Mouse (Mus musculus): ENCODE measurements around the gene Ddit4l.
"Not testable (repeated sequence)": the region's sequence is repeated elsewhere in the genome, so short reads cannot be mapped to it uniquely, and the experiment has no call there.

Ddit4l gene

DNA sequence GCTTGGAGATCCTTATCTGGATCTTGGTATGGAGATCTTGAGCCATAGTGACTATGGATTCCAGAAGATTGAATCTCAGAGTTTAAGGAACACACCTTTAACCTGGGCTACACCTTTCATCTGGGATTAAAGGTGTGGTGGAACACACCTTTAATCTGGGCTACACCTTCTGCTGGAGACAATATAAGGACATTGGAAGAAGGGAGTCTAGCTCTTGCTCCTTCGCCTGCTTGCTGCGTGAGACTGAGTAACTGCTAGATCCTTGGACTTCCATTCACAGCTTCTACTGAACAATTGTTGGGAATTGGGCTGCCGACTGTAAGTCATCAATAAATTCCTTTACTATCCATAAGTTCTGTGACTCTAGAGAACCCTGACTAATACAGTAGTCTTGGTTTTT is at the start of gene Ddit4l:
Ddit4l (plus strand) TSS at position 301 of the 400 bp plus-strand sequence.
- not testable (repeated sequence) for DNase-seq (ENCODE audit: low spot score in 2 of 2)

DNA sequence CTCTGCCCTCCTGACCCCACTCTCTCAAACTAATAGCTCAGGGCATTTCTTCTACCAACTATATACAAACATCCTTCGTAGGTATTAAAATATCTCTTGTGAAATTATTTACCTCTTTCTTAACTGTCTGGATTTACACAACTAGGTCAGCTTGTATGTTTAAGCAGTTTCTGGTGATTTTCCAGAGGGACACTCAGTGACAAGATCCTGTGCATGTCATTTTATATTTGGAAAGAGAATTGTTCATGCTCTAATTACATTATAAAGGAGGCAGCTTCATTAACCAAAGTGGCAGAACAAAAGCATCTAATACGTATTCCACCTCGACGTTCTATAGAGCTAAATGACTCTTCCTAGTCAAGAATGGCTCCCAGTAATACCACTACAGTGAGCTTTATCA is 45.3 kb upstream of the Ddit4l start:
- no peak for DNase-seq (ENCODE audit: low spot score in 2 of 2)

DNA sequence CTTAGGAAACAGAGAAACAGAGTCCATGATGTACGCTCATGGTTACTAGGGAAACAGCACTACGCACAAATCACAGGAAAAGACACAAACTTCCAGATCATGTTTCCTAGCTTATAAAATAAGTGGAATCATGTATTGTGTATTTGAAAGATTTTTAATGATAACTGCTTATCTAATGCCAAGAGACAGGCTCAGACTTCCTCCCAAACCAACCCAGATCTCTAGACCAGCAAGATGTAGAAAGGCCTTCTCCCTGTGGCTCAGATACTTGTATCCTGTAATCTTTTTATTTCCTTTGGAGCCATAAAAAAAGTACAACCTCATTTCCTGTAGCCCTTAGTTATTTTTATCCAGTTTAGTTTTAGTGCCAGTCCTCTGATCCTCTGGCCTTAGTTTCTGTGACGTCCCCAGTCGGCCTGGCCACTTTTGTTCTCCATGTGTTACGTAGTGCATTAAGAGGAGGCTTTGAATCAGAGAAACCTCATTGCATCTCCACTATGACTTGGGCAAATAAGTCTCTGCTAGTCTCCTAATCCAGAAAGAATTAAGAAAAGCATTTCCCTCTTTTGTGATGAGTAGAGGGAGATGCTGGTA is 34.9 kb upstream of the Ddit4l start:
- no peak for DNase-seq (ENCODE audit: low spot score in 2 of 2)

DNA sequence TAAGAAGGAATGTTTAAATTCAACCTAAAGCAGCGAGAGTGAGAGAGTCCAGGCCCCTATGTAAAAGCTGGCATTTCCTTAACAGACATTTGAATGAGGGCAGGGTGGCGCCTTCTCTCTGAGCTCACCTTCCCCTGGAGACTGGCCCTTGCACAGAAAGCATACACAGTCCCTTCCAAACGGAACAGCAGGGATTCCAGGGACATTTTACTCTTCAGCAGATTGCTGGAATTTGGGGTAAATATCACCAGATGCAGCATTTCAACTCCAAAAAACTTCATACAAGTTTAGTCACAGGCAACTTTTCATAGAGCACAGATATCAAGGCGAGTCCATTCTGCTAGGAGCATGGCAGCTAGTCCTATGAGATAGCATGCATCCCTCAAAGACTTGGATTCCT is 31.6 kb upstream of the Ddit4l start:
- DNase-seq (ENCODE audit: low spot score in 2 of 2) = no peak

DNA sequence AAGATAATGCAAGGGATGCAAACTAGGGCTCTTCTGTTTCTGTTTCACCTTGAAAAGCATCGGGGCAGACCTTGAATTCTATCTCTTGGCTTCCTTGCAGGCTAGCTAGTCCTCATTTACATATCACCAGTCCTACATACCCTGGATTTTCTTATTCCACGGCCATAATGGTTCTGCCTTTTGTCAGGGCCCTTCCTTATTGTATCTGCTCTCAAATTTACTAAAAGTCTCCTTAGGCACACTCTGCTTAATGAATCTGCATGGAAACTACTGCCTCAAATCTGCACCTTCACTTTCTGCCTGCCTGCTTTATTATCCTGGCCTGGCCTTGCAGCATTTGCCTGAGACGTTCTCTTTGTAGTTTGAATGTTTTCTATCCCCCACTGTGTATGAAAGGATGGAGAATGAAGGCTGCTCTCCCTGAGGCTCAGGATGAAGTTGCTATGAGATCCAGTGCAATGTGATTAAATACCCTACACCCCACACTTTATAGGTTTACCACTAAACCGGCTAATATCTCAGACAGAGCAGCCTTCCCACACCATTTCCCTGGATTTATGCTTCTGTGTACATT is 27.0 kb upstream of the Ddit4l start:
- DNase-seq (ENCODE audit: low spot score in 2 of 2) = no peak

DNA sequence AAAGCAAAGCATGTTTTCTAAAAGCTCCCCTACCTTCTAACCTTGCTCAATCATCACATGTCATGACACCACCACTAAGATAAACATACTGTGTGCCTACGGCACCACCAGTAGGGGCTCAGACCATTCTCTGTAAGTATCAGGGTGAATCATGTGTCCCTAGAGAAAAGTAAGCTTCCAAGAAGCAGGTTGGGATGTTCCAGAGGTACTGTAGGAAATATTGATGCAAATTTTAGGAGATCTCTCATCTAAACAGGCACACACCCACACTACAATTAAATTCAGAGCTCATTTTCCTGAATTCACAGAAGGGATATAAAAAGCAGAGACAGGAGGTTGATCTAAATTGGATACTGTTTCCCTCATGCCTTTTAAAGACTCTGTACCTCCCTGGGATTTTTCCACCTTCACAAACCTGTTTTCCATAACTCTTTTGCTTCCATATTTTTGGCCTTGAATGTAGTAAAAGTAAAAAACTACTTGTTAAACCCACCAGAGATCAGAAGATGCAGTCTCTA is 12.4 kb upstream of the Ddit4l start:
- no peak for DNase-seq (ENCODE audit: low spot score in 2 of 2)

DNA sequence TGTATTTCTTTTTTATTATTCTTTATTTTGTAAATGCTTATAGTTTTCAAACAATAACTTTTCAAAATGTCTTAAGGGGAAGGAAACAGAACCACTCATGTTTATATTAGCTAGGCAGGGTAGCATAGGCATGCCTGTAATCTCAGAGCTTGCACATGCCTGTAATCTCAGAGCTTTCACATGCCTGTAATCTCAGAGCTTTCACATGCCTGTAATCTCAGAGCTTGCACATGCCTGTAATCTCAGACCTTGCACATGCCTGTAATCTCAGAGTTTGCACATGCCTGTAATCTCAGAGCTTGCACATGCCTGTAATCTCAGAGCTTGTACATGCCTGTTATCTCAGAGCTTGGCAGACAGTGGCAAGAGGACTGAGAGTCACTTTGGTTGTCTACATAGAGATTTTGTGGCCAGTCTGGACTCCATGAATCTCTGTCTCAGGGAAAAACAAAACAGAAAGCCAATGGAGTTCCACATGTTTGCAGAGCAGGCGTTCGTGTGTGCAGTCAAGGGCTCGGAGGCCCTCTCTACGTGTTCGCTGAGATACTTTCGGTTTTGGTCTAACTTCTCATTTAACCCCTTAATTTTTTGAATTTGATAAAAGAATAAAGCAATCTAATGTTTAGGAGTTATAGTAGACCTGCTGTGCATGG is 10.8 kb upstream of the Ddit4l start:
- no peak for DNase-seq (ENCODE audit: low spot score in 2 of 2)

DNA sequence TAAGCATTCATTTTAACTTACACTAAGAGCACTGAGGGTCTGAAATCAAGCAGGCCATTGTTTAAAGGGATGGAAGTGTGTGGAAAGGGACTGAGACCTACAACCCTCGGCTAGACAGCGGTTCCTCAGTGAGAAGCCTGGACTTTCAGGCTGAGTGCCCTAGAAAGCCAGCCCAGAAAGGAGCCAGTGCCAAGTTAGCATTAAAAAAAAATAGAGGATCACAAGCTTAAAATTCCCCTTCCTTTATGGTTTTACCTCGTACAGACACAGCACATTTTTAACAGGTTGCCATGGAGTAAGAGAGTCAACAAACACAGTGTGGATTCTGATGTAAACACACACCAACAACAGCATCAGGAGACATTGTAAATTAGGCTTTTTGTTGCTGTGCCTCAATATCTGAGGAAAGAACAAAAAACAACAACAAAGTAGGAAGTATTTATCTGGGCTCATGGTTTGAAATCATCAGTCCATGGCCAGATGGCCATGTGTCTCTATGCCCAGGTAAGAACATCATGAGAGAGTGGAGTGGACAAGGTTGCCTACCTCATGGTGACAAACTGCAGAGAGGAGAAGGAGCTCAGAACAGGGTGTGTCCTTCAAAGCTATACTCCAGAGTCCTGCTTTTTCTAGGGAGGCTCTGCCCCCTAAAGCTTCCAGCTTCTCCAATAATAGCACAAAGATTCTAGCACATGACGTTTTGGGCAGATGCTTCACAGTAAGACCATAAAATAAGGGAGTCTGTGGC is 10.1 kb upstream of the Ddit4l start:
- DNase-seq (ENCODE audit: low spot score in 2 of 2) = no peak

DNA sequence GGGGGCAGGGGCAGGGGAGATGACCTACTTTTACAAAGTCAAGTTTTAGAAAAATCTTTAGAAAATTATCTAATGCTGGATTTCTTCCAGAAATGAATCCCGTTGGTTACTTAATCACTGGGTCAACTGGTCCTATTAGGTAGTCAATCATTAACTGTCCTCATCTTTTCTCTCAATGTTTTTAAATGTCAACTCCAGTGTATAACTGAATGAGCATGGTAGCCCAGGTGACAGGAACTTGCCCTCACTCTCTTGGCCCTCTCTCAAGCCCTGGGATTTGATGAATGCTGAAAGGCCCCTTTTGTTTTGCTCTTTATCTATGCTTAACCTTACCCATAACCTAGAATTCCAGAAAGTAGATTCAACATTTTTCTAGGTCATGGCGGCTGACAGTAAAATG is 9.4 kb upstream of the Ddit4l start:
- no peak for DNase-seq (ENCODE audit: low spot score in 2 of 2)

DNA sequence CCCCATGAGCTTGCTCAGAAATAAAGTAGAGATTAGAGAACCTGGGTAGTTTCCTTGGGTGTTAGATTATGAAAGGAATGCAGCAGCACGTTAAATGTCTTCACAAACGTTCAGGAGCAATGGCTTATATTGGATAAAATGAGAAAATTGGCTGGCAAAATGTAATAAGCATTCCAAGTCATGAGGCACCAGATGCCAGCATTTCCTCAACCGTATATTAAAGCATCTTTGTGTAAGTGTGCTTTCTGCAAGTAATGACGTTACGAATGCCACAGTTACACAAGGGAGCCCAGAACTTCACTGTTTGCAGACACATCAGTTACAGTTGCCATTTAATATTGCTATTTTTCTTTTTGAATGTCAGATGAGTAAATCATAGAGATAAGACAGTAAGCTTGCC is 872 bp upstream of the Ddit4l start:
- DNase-seq (ENCODE audit: low spot score in 2 of 2) = no peak

DNA sequence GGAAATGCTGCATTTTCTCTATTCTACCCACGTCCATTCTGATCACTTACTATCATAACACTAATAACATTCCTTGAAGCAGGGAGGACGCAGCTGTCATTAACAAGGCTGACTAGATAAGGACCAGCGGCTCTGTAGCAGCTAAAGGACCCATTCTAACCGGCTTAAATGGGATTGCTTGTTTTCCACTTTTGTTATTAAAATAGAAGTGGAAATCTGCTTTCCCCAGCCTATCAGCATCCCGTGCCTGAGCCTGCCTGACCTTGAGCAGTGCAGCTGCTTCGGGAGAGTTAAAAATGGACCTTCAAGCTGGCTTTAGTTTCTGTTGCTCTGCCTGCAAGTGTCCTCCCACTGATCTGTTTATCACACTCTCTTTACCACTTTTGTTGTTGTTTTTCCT is 679 bp downstream of the Ddit4l start:
- DNase-seq (ENCODE audit: low spot score in 2 of 2) = no peak

DNA sequence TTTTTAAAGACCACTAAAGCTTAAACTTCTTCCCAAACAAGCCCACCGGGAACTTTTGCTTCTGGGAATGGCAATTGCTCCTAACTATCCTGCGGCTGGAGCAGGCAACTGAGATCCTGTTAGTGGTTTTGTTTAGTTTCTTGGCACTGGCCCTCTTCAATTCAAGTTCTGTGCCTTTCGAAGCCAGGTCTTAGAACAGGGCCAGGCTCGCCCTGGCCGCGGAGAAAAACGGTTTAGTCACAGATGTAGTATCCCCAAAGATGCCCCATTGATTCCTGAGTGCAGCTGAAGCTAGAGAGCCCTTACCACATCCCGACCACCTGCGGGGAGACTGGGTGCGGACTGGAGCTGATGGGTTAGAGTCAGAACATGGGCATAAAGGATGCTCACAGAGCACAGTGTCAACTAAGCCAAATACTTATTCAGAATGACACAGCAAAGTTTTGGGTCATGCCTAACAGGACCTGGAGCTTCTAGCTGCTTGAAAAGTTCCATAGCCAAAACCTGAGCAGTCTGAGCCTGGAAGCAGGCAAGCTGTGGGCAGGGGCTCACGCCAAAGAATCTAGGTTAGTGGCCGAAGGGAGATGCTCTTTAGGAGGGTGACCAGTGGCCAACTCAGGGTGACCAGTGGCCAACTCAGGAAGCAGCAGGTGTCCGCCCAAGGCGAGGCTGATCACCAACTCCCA is 1.6 kb downstream of the Ddit4l start:
- no peak for DNase-seq (ENCODE audit: low spot score in 2 of 2)

DNA sequence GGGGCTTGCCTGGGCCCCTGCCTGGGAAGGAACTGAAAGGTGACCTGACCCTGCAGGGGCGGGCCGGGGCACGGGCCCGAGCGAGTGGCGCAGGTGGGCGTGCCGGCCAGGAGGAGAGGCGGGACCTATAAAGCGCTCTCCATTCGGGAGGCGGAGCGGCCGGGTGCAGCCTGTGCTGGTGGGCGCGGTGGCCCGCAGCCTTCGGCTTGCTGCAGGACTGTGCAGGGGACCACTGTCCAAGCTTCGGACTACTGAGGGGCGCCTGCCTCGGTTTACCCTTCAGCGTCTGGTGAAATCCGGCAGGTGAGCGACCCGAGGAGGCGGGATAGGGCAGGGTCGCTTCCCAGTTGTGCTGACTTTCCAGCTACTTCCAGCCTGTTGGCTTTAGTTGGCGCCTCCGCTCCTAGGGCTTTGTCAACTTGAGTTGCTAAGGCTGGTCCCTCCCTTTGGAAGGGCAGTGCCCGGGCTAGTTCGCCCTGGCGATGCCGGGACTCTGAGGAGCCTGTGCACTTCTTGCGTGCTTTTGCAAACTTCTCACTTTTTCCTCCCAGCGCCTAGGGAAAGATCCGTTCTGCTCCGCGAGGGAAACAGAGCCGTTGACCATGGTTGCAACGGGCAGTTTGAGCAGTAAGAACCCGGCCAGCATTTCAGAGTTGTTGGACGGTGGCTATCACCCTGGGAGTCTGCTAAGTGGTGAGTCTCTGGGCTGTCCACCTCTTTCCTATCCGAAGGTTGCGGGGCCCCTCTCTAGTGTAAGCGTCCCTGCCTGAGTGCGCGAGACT is 2.4 kb downstream of the Ddit4l start:
- DNase-seq (ENCODE audit: low spot score in 2 of 2) = no peak

DNA sequence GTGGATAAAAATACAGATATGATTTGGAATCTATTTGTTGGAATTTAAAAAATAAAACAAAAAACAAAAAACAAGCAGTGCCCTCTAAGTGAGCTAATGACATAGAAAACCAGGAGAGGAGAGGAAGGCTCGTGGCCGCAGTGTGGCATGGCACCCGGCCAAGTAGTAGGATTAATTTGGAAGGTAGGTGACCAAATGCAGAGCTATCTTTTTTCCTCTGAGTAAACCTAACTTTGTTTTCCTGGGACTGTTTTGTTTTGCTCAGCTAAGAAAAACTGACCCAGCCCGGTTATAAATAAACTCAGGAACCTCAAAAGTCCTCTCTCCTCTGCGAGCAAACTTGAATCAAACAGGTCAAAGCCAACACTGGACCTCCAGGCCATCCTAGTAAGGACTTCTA is 3.6 kb downstream of the Ddit4l start:
- no peak for DNase-seq (ENCODE audit: low spot score in 2 of 2)

DNA sequence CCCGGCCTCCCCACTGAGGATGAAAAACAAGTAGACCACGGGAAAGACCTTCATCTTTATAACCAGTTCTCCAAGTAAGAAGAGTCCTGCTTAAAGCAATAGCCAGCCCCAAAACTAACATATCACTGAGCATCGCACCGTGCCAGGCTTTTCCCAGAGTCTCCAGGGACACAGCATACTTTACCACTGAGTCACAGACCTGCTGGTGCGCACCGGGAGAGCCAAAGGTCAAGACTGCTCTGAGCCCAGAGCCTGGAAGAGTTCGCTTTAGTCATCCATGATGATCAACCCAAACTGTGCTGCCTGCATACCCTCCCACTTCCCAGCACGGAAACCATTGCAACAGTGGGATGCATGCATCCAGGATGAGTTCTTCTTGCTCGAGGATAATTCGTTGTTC is 12.3 kb downstream of the Ddit4l start:
- no peak for DNase-seq (ENCODE audit: low spot score in 2 of 2)

DNA sequence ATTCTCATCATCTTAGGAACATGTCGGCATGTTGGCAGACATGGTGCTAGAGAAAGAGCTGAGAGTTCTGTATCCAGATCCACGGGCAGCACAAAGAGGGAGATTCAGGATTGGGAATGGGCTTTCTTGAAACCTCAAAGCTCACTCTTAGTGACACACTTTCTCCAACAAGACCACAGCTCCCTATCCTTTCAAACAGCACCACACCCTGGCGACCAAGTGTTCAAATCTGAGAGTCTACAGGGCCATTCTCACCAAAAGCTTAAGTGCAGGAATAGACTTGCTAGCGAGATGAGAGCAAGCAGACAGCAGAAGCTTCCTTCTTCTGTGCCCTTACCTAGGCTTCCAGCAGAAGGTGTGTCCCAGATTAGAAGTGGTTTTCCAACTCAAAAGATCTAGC is 15.2 kb downstream of the Ddit4l start:
- DNase-seq (ENCODE audit: low spot score in 2 of 2) = no peak

DNA sequence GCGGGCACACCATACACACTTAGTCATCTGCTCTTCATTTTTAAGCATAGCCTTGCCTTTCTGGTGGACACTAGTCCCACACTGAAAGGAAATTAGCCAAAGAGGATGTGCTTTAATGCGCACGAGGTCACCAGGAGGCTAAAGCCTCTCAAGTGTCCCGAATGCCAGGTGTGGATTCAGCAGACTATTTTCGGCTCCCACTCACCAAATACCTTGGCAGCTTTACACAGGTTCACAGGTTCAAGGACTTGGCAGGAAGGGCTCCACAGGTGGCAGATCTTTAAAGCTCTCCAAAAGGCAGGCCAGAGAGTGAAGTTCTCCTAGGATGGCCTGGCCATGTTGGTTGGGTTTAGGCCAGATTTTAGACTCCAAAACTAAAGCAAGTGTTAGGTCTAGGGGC is 19.8 kb downstream of the Ddit4l start:
- DNase-seq (ENCODE audit: low spot score in 2 of 2) = no peak

DNA sequence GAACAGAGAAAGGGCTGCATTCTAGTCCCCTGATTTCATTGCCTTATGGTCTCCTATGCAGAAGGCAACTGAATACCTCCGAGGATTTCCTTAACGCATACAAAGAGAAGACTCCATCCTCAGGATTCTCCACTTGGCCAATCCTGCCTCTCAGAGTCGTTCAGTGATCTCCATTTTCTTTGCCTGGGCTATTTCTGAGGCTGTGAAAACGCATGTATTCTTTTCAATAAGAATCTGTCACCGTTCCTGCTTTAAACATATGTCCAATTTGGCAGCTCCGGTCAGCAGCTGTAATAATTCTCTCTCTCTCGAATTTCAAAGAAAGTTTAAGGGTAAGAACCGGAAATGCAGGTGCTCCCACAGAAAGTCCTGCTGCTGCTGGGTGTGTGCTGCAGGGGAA is 20.7 kb downstream of the Ddit4l start:
- DNase-seq (ENCODE audit: low spot score in 2 of 2) = no peak

DNA sequence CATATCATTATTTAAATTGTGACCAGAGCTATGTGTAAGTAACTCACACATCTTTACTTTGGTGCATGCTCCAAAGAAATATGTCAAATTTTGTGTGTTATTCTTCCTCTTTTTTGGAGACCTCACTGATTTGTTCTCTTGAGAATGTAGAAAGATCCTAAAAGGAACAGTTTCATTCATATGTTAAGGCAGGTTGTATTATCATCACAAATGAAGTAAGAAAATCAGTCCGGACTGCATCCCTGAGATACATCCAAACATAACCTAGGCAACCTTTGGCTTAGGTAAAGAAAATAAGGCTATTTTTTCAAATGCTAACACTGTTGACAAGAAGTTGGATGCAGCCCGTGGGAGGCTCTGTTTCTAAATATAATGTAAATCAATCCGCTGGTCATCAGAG is 21.2 kb downstream of the Ddit4l start:
- DNase-seq (ENCODE audit: low spot score in 2 of 2) = no peak

DNA sequence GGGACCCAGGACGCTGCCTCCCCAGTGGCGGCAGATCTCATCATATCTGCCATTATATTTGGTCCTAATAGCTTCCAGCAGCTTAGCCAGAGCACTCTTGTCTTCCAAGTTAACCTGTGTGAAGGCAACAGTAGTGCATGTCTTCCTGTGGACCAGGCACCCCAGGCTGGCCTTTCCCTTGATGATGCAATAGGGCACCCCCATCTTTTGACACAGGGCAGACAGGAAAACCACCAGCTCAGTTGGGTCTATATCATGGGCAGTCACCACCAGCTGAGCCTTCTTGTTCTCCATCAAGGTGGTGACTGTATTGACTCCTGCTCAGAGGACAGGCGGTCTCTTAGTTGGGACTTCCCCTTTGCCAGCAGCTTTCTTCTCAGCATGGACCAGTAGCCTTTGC is 22.7 kb downstream of the Ddit4l start:
- DNase-seq (ENCODE audit: low spot score in 2 of 2) = no peak

DNA sequence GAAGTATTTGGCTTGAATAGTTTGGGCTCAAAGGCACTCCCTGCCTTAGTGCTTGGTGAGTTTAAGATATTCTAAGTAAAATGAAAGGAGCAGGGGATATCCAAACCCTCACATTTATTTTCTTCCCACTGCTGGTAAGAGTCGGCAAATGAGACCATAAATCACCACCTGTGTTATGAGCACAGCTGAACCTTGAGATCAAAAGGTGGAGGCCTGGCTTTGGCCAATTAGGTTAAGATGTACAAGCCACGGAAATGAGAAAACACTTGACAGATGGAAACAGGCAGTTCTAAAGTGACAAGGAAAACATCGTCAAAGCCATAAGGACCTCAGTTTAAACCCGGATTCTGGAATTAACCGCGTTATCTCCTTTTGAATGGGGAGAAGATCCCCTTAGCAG is 23.5 kb downstream of the Ddit4l start:
- no peak for DNase-seq (ENCODE audit: low spot score in 2 of 2)

Data from natural killer cell, adult 2 months (primary cell).